Mouse (Mus musculus) limb, embryonic 14.5 days (tissue): Measurements from ENCODE around the gene Bmp6. TPM values are rescaled to one million over a fixed set of nuclear protein-coding genes. Genes with fewer than 3 reads are reported as not detected.

Experiments
- ATAC-seq: fragments of 200-750 bp; cut with Nextera tagmentation; 2 replicates; pipeline ENCODE4 v1.8.0; 2017; ENCODE audit warnings: low read depth, moderate number of reproducible peaks, moderate TSS enrichment; ENCODE audit not compliant: low FRiP score
- DNase-seq: peaks from one replicate; pipeline ENCODE4 v3.0.0-alpha.2; 2015; ENCODE audit warnings: low spot score
- H3K27ac ChIP-seq: fragments of 300-500 bp; sonication (generic); replicated peaks from 2 replicates; pipeline ENCODE4 v1.5.1; 2014; ENCODE audit warnings: low read depth, mild to moderate bottlenecking, low read length, moderate library complexity, mixed read lengths
- H3K27me3 ChIP-seq: fragments of 300-500 bp; sonication (generic); 2 replicates; pipeline ENCODE4 v1.6.1; 2014; ENCODE audit warnings: low read length, mixed read lengths; ENCODE audit not compliant: control insufficient read depth, insufficient read depth
- H3K36me3 ChIP-seq: fragments of 300-500 bp; sonication (generic); 2 replicates; pipeline ENCODE4 v1.6.1; 2014; ENCODE audit warnings: mild to moderate bottlenecking, low read length, moderate library complexity, mixed read lengths; ENCODE audit not compliant: control insufficient read depth, insufficient read depth
- H3K4me1 ChIP-seq: fragments of 300-500 bp; sonication (generic); 2 replicates; pipeline ENCODE4 v1.6.1; 2014; ENCODE audit warnings: antibody characterized with exemption, low read length, mixed read lengths; ENCODE audit not compliant: control insufficient read depth, insufficient read depth
- H3K4me2 ChIP-seq: fragments of 300-500 bp; sonication (generic); replicated peaks from 2 replicates; pipeline ENCODE4 v1.6.1; 2014; ENCODE audit warnings: low read depth, mild to moderate bottlenecking, low read length, moderate library complexity; ENCODE audit not compliant: severe bottlenecking
- H3K4me3 ChIP-seq: fragments of 300-500 bp; sonication (generic); replicated peaks from 2 replicates; pipeline ENCODE4 v1.5.1; 2014; ENCODE audit warnings: low read length
- H3K9ac ChIP-seq: fragments of 300-500 bp; sonication (generic); 2 replicates; pipeline ENCODE4 v1.6.1; 2014; ENCODE audit warnings: mild to moderate bottlenecking, low read depth, low read length, moderate library complexity; ENCODE audit not compliant: severe bottlenecking
- H3K9me3 ChIP-seq: fragments of 300-500 bp; sonication (generic); 2 replicates; pipeline ENCODE4 v1.6.1; 2016; ENCODE audit warnings: low read length; ENCODE audit not compliant: control insufficient read depth
- POLR2A ChIP-seq: fragments of 200-500 bp; IDR thresholded peaks from 2 replicates; pipeline ENCODE4 v1.8.0; 2012; ENCODE audit warnings: inconsistent platforms, mild to moderate bottlenecking, moderate library complexity, borderline replicate concordance; ENCODE audit not compliant: insufficient read depth, insufficient read length; ENCODE audit errors: extremely low read depth
- WGBS: fragments of 180-500 bp; shearing (Covaris S2); extraction: QIAGEN DNeasy Blood & Tissue Kit; methylation state at CpG from one replicate; pipeline ENCODE4 v1.1.7; 2014; 5-methylcytosine and 5-hydroxymethylcytosine counted together
- polyA plus RNA-seq, 2 experiments: library from polyadenylated mRNA; depleted of rRNA in 1 of 2; stranded (reverse) in 1 of 2; unstranded in 1 of 2; fragments of >200 nt; fragmentation: Nextera tagmentation in 1 of 2; extraction: Ambion mirVana in 1 of 2; gene quantifications; 2 replicates each; pipeline versions ENCODE4 v1.2.1 to v1.2.3; 2012 to 2014

The Bmp6 gene
- polyA plus RNA-seq (2012; rRNA removed): 6.6 and 8.6 TPM in 2 replicates
- 1.8 and 1.9 TPM in 2 replicates for polyA plus RNA-seq (2014; fragmentation: Nextera tagmentation; extraction: Ambion mirVana)

GRCm38 (mm10) chr13:38344713-38345430 is at the start of gene Bmp6:
TSS of gene Bmp6 (plus strand) at chr13:38345107.
- WGBS: 4% methylated on average over 51 of the region's 54 CpGs
- no peak for TF ChIP-seq POLR2A
- H3K4me2 ChIP-seq: peak within 1 kb of the TSS; percentile 88
- H3K27me3 ChIP-seq: peaks cover 52% of the 10 kb centered on the region
- H3K4me1 ChIP-seq: peaks cover 15% of the 10 kb centered on the region
- no peaks in the 10 kb centered on the region for H3K36me3 ChIP-seq
- no peak within 1 kb of the TSS for H3K27ac ChIP-seq
- peak within 1 kb of the TSS; percentile 43 for H3K9ac ChIP-seq
- peak; percentile 94 for ATAC-seq
- H3K9me3 ChIP-seq: no peaks in the 10 kb centered on the region
- peak; percentile 90 for DNase-seq
- H3K4me3 ChIP-seq: peak within 1 kb of the TSS; percentile 47

GRCm38 (mm10) chr13:38296166-38296565 is 48.7 kb upstream of the Bmp6 start:
- H3K27ac ChIP-seq: no peak overlapping the region
- DNase-seq (no peak), ATAC-seq (no peak)
- no peak overlapping the region for H3K9ac ChIP-seq
- no peak overlapping the region for H3K4me2 ChIP-seq
- no peak overlapping the region for H3K4me3 ChIP-seq
- H3K36me3 ChIP-seq: no peaks in the 10 kb centered on the region
- WGBS: 33% methylated on average over 8 of the region's 8 CpGs
- H3K4me1 ChIP-seq: no peaks in the 10 kb centered on the region
- H3K27me3 ChIP-seq: no peaks in the 10 kb centered on the region
- H3K9me3 ChIP-seq: no peaks in the 10 kb centered on the region
- no peak for TF ChIP-seq POLR2A

GRCm38 (mm10) chr13:38296601-38297000 is 48.3 kb upstream of the Bmp6 start:
- no peak for TF ChIP-seq POLR2A
- DNase-seq: no peak
- Histone ChIP-seq H3K36me3 (no peaks in the 10 kb centered on the region), H3K9me3 (no peaks in the 10 kb centered on the region), H3K27me3 (no peaks in the 10 kb centered on the region), H3K4me1 (no peaks in the 10 kb centered on the region), H3K9ac (no peak overlapping the region), H3K4me3 (no peak overlapping the region), H3K4me2 (no peak overlapping the region), H3K27ac (no peak overlapping the region)
- 40% methylated on average over 8 of the region's 8 CpGs for WGBS
- no peak for ATAC-seq

- no peaks in the 10 kb centered on the region for H3K9me3 ChIP-seq
- WGBS: 95% methylated on average over 3 of the region's 3 CpGs
- no peak overlapping the region for H3K4me2 ChIP-seq
- no peaks in the 10 kb centered on the region for H3K4me1 ChIP-seq
- no peak overlapping the region for H3K27ac ChIP-seq
- DNase-seq (no peak), ATAC-seq (no peak)
- H3K36me3 ChIP-seq: no peaks in the 10 kb centered on the region
- H3K4me3 ChIP-seq: no peak overlapping the region
- no peaks in the 10 kb centered on the region for H3K27me3 ChIP-seq
- no peak overlapping the region for H3K9ac ChIP-seq
- no peak for TF ChIP-seq POLR2A
Observed at GRCm38 (mm10) chr13:38311125-38311524, 33.8 kb upstream of the Bmp6 start.

- ATAC-seq: no peak
- no peak for DNase-seq
- H3K9me3 ChIP-seq: no peaks in the 10 kb centered on the region
- H3K9ac ChIP-seq: no peak overlapping the region
- WGBS: 75% methylated on average over 12 of the region's 12 CpGs
- no peak overlapping the region for H3K4me2 ChIP-seq
- H3K36me3 ChIP-seq: no peaks in the 10 kb centered on the region
- H3K4me3 ChIP-seq: no peak overlapping the region
- no peak overlapping the region for H3K27ac ChIP-seq
- no peaks in the 10 kb centered on the region for H3K27me3 ChIP-seq
- H3K4me1 ChIP-seq: no peaks in the 10 kb centered on the region
- TF ChIP-seq POLR2A: no peak
Observed at GRCm38 (mm10) chr13:38312357-38313040, 32.4 kb upstream of the Bmp6 start.
